Mouse (Mus musculus): ENCODE results near the gene Ntrk3. TPM values are rescaled to one million over a fixed set of nuclear protein-coding genes. Genes with fewer than 3 reads are reported as not detected.

Ntrk3 gene
- total RNA-seq, 2 experiments from 2014 or later = 1.00 to 1.2 TPM

DNA sequence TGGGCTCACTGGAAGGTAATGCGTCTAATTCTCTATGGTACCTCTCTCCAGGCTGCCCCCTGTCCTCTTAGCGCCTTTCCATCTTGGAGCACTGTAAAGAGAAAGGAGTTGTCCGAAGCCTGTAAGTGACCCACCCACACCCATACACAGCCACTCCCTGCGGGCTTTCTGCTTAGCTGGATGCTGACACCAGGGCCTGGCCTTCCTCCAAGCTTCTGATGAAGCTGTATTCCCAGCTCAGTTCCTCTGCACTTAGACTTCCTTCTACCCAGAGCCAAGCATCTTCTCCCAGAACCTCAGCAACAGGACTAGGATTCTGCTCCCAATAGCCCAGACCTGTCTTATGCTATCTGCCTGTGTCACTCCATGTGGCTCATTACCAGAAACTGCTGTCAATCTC is 114.1 kb downstream of the Ntrk3 start:
- peak; percentile 7 for DNase-seq (ENCODE audit: low spot score)

DNA sequence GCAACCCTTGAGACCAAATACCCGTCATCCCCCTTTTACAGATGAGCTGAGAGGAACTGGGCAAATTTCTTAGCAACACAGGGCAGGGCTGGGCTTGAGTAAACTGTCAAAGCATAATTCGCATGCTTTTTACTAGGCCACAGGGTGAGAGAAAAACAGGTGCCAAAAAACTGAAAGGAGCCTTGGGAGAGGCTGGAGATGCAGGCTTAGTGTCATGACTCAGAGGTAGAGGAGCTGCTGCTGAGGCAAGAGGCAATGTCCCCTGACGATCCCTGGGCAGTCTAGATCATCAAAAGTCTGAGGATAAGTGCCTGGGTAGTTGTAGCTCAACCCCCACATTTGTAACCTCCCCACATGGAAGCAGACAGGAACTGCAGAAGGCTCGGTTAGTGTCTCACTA is 116.7 kb downstream of the Ntrk3 start:
- DNase-seq (ENCODE audit: low spot score) = no peak

DNA sequence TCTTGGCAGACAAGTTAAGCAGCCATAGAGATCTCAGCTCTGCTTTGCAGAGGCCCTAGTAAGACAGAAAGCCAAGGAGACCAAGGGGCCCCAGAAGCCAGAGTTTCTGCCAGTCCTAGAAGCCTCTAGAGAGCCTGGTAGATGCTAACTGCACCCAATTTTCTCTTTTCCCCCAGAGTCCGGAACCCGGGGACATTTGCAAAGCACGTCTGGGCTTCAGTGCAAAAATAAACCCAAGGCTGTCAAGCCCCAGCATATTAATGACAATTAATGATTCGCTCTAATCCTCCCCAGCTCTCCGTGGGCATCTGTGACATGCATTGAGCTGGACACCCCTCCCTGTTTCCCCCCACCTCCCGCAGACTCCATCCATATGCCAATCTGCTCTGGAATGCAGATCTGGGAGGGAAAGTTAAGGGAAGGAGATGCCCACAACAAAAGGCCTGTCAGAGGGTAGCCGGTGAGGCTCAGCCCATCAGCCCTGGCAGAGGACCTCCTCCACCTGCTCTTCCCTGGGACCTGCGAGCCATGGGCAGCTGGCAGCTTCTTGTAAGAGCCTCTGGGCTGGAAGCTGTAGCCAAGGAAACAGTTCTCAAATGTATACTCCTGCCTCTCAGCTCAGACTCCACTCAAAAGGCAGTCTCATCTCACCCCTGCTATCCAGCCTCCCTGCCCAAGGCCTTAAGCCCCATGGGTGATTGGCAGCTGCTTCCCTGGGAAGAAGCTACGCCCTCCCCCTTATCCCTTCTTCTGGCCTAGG is 117.8 kb downstream of the Ntrk3 start:
- DNase-seq (ENCODE audit: low spot score) = no peak

GRCm38 (mm10) chr7:78605538-78606130 is 132.2 kb downstream of the Ntrk3 start:
- no peak for DNase-seq (ENCODE audit: low spot score)

DNA sequence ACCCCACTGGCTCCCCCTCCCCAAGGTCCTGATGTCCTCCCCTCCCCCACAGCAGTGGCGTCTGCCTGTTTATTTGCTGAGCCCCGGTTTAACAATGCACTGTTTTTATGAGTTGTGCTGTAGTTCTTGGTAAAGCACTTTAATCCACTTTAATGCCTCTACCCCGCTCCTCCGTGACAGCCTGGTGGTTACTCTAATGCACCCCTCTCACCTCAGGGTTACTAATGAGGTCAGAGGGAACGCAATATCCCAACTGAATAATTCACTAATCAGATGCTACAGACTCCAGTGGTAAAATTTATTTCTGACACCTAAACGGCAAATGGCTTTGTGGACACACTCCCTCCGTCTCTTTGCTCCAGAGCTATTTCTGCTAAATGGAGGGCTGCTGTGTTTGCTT is 133.9 kb downstream of the Ntrk3 start:
- no peak for DNase-seq (ENCODE audit: low spot score)

- DNase-seq (ENCODE audit: low spot score) = no peak
These were observed 136.0 kb downstream of the Ntrk3 start for GRCm38 (mm10) chr7:78601851-78602250.

GRCm38 (mm10) chr7:78600886-78601285 is 136.9 kb downstream of the Ntrk3 start:
- DNase-seq (ENCODE audit: low spot score) = no peak

DNA sequence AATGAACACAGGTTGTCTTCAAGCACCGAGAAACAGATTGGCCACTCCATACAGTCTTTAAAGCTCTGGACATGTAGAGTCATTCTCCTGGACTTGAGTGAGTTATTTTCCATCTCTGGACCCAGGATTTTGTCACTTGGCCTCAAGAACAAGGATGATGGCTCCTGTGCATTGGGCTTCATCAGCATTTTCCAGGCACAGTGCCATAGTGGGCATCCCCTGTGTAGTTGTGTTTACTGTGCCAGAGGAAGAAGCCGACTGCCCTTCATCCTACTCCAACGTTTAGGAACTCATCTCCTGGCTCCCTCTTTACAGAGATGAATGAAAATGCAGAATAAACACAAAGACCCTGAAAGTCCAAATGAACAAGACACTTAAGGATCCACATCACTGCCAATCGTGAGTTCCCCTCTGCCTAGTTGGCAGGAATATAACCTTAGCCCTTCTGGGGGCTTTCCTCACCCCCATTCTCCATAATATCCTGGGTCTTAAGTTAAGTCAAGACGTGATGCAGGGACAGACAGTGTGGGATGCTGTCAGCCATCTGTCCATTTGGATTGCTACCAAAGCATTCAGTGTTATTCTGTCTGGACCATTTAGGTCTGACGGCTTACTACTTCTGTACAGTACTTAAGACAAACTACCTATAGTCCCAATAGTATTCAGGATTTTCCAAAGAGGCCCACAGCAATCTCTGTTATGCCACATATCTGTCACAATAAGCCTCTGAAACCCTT is 137.7 kb downstream of the Ntrk3 start:
- DNase-seq (ENCODE audit: low spot score) = no peak

DNA sequence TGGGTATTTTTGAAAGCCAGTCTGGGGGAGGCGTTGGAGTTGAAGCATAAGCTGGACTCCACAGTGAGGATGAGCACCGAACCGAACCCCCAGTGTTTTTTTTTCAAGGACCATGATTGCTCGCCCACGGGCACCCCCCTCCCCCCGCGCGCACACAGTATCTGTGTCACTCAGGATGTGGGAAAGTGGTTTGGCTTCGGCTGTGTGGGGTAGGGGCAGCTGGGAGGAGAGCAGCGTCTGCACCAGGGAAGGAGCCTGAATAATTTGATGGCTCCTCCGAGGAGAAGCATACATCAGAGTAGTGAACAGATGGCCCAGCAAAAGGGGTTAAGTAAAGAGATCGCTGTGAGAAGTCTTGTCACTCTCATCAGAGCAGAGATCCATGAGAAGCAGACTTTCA is 139.7 kb downstream of the Ntrk3 start:
- no peak for DNase-seq (ENCODE audit: low spot score)

- DNase-seq (ENCODE audit: low spot score) = no peak
These were observed 140.3 kb downstream of the Ntrk3 start for GRCm38 (mm10) chr7:78597251-78598129.

DNA sequence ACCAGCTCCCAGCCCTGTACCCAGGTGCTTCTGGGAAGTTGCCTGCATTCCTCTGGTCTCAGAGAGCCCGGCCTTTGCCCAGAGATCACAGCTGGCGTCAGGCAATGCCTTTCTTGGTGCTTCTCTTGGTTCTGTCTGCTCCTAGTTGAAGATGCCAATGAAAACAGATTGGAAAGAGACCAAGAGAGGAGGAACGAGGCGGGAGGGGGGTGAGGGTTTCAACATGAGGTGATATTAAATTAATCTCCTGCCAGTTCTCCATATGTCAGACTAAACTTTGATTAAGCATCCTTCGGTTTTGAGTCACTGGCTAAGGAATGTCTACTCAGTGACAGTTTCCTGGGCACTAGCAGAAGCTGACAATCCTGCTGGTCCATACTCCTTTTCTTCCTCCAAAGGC is 141.3 kb downstream of the Ntrk3 start:
- no peak for DNase-seq (ENCODE audit: low spot score)

GRCm38 (mm10) chr7:78595895-78596294 is 141.9 kb downstream of the Ntrk3 start:
- peak; percentile 38 for DNase-seq (ENCODE audit: low spot score)

DNA sequence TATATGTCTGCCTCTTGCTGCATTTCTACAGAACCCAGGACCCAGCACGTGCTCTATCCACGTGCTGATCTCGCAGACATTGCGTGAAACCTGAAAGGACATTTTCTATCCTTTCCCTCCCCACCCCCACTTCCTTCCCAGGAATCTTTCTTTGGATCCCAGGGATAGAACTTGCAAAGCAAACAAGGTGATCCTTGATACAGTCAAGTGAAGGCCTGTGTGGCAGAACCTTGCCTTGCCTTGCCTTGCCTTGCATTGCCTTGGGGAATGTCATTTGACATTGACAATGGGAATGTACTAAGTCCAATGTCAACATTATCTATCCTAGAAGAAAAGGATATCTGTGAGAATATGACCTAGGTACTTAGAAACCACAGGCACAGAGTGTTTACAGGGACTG is 144.9 kb downstream of the Ntrk3 start:
- DNase-seq (ENCODE audit: low spot score) = no peak

DNA sequence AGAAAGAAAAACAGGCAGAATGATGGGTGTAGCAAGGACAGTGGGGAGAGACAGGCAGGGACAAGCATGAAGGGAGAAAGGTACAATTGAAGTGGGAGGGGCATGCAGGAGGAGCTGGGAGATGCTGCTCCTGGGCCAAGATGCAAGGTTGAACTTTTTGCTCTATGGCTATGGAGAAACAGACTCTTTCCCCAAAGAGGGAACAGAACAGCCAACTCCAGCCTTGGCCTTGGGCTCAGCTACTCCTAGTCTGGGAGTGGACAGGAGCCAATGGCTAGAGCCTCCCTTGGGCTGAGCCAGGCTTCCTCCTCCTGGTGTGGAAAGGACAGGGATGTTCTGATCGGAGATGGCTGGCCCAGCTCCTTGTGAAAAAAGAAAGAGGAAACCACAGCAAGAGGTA is 145.6 kb downstream of the Ntrk3 start:
- no peak for DNase-seq (ENCODE audit: low spot score)

GRCm38 (mm10) chr7:78589766-78590165 is 148.0 kb downstream of the Ntrk3 start:
- no peak for DNase-seq (ENCODE audit: low spot score)

DNA sequence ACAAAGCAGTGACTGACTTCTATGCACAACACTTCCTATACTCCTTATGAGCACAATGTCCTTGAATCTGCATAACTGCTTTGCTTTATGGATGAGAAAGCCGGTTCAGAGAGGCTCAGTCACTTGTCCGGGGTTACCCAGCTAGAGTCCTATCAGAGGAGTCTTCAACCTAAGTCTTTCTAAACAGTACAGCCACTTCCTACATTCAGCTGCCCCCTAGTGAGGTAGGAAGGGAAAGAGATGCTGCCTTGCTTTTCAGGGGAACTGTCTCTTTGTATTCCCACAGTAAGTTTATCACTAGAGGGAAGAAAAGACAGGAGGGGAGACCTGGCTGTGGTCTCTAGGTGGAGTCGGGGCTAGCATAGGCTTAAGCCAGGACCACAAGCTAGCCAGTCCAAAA is 151.0 kb downstream of the Ntrk3 start:
- DNase-seq (ENCODE audit: low spot score) = no peak

DNA sequence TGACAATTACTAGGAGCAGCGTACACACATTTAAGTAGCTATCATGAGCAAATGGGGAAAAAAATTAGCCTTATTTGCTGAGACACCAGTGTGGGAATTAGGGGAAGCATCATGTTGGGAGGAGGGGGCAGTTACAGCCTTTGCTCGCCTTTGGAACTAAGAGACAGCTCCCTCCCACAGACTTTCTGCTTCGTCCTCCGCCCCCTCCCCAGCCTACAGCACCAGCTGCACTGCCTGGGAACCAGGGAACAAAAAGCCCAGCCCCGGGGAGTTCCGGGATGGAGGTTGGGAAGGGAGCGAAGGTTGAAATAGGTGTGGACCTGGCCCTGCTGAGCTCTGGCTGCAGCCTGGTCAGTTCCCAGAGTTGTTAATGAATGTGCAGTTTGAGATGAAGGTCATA is 151.9 kb downstream of the Ntrk3 start:
- DNase-seq (ENCODE audit: low spot score) = no peak

- no peak for DNase-seq (ENCODE audit: low spot score)
These were observed 152.9 kb downstream of the Ntrk3 start for GRCm38 (mm10) chr7:78584936-78585335.

DNA sequence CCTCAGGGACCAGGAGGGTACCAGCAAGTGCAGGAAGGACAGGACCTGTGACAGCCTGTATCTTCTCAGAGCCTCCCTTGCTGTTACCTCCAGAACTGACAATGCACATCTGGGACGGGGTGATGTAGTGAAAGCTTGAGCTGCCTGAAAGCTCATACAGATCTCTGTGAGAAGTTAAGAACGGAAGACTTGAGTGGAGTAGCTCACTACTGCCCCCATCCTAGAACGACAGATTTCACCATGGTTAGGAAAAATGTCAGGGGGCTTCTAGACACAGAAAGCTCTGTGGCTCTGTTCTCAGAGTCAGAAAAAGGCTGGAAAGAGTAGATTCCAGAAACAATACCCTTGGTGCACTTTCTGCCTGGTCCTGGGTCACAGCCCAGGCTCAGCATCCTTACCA is 153.3 kb downstream of the Ntrk3 start:
- DNase-seq (ENCODE audit: low spot score) = no peak

- no peak for DNase-seq (ENCODE audit: low spot score)
These were observed 154.1 kb downstream of the Ntrk3 start for GRCm38 (mm10) chr7:78583678-78584077.

GRCm38 (mm10) chr7:78581341-78581740 is 156.5 kb downstream of the Ntrk3 start:
- no peak for DNase-seq (ENCODE audit: low spot score)
